Mouse (Mus musculus): Measurements from ENCODE around the gene Gpr37l1.

DNA sequence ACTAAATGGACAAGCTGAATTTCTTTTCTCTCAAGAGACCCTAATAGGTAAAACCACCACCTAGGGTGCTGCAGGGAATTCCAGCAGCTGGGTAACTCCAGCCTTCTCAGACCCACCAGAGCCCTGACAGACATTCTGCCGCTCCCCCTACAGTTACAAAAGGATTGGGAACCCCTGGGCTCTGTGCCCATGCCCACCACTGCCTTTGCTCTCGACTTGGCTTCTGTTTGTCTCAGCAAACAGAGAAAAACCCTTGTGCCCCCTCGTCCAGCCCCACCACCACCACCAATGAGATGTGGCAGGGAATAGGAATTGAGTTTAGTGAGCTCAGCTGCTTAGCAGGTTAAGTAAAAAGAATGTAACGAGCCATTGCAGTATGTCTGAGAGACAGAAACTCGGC lies 18.5 kb downstream of the Gpr37l1 start:
- TF ChIP-seq POLR2A (IDR thresholded peaks at IDR 0.05; ENCODE audit: insufficient read depth, low read depth, low read length) (no peak), EP300 (IDR thresholded peaks at IDR 0.05; ENCODE audit: insufficient read depth, low read depth, low read length) (no peak), CTCF (IDR thresholded peaks at IDR 0.05) (no peak)

Measured in heart, adult 2 months (tissue).